Mouse (Mus musculus) layer of hippocampus, adult 9-10 months (tissue): ENCODE results near the gene Cwc22.

ENCODE experiments used
- DNase-seq: peaks from one replicate; pipeline ENCODE4 v3.0.0; 2022; ENCODE audit warnings: low spot score

Cwc22 gene

GRCm38 (mm10) chr2:77925187-77925924 lies 20.8 kb downstream of the Cwc22 start:
- no peak for DNase-seq

- DNase-seq = no peak
Observed at GRCm38 (mm10) chr2:77924003-77924402, 22.2 kb downstream of the Cwc22 start.

- DNase-seq = no peak
Observed at GRCm38 (mm10) chr2:77923182-77923581, 23.0 kb downstream of the Cwc22 start.

GRCm38 (mm10) chr2:77921307-77921706 lies 24.9 kb downstream of the Cwc22 start:
- DNase-seq = no peak

GRCm38 (mm10) chr2:77920621-77921020 lies 25.6 kb downstream of the Cwc22 start:
- no peak for DNase-seq

- DNase-seq = no peak
Observed at GRCm38 (mm10) chr2:77918474-77918873, 27.7 kb downstream of the Cwc22 start.

- DNase-seq = no peak
Observed at GRCm38 (mm10) chr2:77918006-77918405, 28.2 kb downstream of the Cwc22 start.

GRCm38 (mm10) chr2:77917360-77917734 lies 28.8 kb downstream of the Cwc22 start:
- no peak for DNase-seq

GRCm38 (mm10) chr2:77916586-77917359 lies 29.4 kb downstream of the Cwc22 start:
- DNase-seq = no peak

- DNase-seq = no peak
Observed at GRCm38 (mm10) chr2:77915187-77915586, 31.0 kb downstream of the Cwc22 start.

GRCm38 (mm10) chr2:77913628-77914027 lies 32.5 kb downstream of the Cwc22 start:
- DNase-seq = no peak

- DNase-seq = no peak
Observed at GRCm38 (mm10) chr2:77912197-77912596, 34.0 kb downstream of the Cwc22 start.

GRCm38 (mm10) chr2:77911452-77911851 lies 34.7 kb downstream of the Cwc22 start:
- DNase-seq = no peak

GRCm38 (mm10) chr2:77910216-77910615 lies 36.0 kb downstream of the Cwc22 start:
- DNase-seq = no peak

- DNase-seq = no peak
Observed at GRCm38 (mm10) chr2:77907164-77907563, 39.0 kb downstream of the Cwc22 start.

- DNase-seq = no peak
Observed at GRCm38 (mm10) chr2:77905023-77905422, 41.2 kb downstream of the Cwc22 start.

- no peak for DNase-seq
Observed at GRCm38 (mm10) chr2:77904495-77904894, 41.7 kb downstream of the Cwc22 start.

GRCm38 (mm10) chr2:77903979-77904378 lies 42.2 kb downstream of the Cwc22 start:
- DNase-seq = no peak

GRCm38 (mm10) chr2:77903098-77903497 lies 43.1 kb downstream of the Cwc22 start:
- no peak for DNase-seq

- no peak for DNase-seq
Observed at GRCm38 (mm10) chr2:77901269-77901668, 44.9 kb downstream of the Cwc22 start.

GRCm38 (mm10) chr2:77900741-77901140 lies 45.4 kb downstream of the Cwc22 start:
- DNase-seq = no peak

- no peak for DNase-seq
Observed at GRCm38 (mm10) chr2:77900111-77900510, 46.1 kb downstream of the Cwc22 start.

- no peak for DNase-seq
Observed at GRCm38 (mm10) chr2:77898436-77898835, 47.7 kb downstream of the Cwc22 start.

- DNase-seq = no peak
Observed at GRCm38 (mm10) chr2:77897988-77898387, 48.2 kb downstream of the Cwc22 start.
